Mouse (Mus musculus) R1 (cell line): ENCODE data around the gene Sox4.
A peak's percentile ranks its signal among the peaks of the same experiment; 100 is the strongest.

Experiments
- DNase-seq: peaks from one replicate; pipeline ENCODE4 v3.0.0-alpha.2; 2018; ENCODE audit warnings: low read depth, low spot score

Sox4 gene

GRCm38 (mm10) chr13:28947740-28948441, 5.6 kb downstream of the Sox4 start:
- peak; percentile 77 for DNase-seq

DNA sequence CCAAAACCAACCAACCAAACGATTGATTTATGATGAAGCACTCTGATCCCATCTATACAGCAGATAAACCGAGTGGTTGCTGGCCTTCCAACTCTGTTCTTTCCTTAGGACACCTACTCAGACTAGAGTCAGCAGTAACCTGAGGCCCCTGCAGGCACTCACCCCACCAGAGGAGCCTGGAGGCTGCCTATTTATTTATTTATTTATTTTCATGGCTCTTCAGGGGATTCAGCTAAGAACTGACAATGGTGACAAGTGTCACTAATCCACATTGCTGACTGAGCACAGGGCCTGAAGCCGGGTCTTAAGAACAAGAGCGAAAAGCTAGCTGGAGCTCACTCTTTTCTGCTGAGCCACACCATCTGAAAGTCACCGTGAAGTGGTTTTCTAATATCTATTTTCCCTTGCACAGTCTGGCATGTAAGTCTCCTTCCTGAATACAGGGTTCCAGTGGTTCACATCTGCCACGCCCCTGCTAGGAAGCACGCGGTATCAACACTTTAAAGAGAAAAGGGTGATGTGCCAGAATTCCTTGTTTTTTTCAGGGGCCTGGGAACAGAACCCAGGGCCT, 6.9 kb downstream of the Sox4 start:
- DNase-seq, result no peak

GRCm38 (mm10) chr13:28945681-28946080, 7.8 kb downstream of the Sox4 start:
- DNase-seq, result no peak

DNA sequence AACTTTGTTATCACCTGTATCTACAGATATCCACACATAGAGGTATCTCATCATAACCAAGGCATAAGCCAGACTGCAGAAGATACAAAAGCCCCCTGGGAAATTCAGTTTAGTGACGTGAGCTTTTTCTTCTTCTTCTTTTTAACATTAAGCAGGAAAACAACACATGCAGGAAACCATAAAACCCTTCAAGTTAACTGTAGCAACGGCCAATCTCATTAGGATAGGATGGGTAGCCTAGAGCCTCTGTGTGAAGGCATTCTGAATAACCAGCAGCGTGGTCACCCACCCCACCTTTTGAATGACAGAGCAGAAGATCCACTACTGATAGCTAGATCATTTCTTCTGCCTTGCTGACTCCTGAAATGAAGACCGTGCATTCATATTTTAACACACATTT, 10.6 kb downstream of the Sox4 start:
- DNase-seq, result no peak

DNA sequence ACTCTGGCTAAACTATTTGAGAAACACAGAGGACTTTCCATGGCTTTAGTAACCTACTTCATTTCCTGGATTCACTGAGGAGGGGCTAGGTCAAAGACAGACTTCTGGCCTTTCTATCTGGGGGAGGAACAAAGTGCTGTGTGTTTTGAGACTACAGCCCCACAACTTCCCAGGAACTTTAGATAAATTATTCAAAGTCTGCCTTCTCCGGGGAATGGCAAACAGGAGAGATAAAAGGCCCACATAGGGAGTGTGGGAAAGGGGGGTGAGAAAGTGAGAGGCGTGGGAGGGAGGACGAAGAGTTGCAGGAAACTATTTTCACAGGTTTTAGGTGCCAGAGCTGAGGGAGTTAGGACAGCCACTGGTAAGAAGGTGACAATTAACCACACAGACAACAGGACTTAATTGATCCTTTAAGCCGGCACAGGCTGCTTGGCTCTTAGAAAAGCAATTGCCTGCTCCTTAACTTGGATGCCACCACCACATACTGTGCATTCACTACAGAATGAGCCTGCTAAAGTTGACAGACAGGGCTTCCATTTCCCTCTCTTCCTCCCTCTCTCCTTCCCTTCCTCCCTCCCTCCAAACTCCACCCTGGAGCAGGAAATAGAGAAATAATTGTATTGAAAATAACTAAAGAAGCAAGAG, 11.4 kb downstream of the Sox4 start:
- peak; percentile 24 for DNase-seq

- DNase-seq, result no peak
Observed at GRCm38 (mm10) chr13:28933375-28933774, 20.1 kb downstream of the Sox4 start.

GRCm38 (mm10) chr13:28931776-28932175, 21.7 kb downstream of the Sox4 start:
- no peak for DNase-seq

- DNase-seq, result no peak
Observed at GRCm38 (mm10) chr13:28931266-28931665, 22.2 kb downstream of the Sox4 start.

GRCm38 (mm10) chr13:28930364-28930763, 23.1 kb downstream of the Sox4 start:
- no peak for DNase-seq

- no peak for DNase-seq
Observed at GRCm38 (mm10) chr13:28929936-28930335, 23.6 kb downstream of the Sox4 start.

DNA sequence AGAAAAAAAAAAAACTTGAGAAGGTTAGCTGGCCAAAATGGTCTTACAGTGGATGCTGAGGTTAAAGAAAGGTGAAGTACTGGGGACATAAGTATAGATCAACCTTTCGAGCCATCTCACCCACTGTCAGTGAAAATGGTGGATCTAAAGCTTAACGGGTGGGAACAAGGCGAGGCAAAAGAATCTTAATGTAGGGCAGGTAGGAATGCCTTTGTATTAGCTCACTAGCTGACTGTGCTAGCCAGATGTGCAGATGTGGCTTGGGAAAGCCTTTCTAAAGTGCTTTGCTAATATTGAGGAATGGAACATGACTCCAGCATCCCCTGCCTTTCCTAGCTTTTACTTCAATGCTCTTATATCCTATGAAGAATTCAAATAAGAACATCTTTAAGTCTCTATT, 30.4 kb downstream of the Sox4 start:
- DNase-seq, result peak; percentile 55

DNA sequence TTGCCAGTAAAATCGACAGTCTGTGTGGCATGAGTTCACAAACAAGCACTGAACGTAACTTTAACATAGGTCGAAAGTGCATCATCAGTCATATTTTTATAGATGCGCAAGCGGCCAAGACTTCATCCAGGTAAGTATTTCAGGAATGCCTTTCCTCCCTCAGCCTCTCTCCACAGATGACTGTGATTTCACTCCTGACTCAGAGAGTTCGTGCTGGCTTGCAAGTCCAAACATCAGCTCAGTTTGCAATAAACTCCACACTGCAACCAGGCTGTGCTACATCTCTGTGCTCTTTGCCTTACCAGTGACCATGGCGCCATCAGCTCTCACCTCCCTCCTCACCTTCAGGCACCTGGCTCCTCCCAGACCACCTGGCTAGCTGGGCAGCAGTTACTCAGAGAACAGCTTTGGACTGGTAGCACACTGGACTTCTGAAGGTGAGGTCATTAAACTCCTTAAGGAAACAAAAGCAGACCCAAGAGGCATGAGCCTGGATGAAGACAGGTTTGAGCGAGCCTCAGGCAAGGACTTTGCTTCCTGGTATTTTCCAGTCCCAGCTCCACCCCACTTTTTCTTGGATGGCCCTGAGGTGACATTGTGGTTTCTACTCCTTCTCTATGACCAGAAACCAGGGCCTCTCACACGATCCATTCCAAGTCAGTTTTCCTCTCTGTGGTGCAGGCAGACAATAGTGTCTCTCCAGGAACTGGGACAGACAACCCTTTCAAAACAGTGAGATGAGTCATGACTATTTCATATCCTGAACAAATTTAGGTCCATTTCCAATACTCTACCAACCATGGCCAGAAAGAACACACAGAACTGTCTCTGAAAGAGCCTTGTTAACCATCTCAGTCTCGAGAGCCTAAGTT, 35.9 kb downstream of the Sox4 start:
- no peak for DNase-seq

- no peak for DNase-seq
Observed at GRCm38 (mm10) chr13:28913656-28914055, 39.9 kb downstream of the Sox4 start.

DNA sequence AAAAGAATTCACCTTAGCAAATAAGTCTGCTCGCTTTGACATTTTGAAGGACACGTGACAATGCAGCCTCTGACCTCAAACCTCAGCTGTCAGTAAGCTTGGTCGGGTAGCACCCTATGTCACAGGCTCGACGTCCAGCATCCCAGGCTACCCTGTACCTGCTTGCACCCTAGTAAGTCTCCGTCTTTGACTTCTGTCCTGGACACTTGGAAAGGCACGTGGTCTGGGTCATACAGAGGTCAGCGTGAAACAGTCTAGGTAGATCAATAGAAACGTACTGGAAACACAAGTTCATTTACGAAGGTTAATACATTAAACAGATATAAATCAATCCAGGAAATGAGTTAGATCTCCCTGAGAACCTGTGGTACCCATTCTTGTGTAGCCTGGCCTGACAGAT, 46.5 kb downstream of the Sox4 start:
- DNase-seq, result no peak
